Mouse (Mus musculus) embryonic fibroblast, embryonic 13.5 days (primary cell): ENCODE data around the gene Slc25a33. TPM values are rescaled to one million over a fixed set of nuclear protein-coding genes. Genes with fewer than 3 reads are reported as not detected.
"Not testable (repeated sequence)": the region's sequence is repeated elsewhere in the genome, so short reads cannot be mapped to it uniquely, and the experiment has no call there.

Experiments
- H3K27ac ChIP-seq: 2 replicates; pipeline ENCODE4 v1.5.1; 2012; ENCODE audit warnings: low read length, control low read depth, inconsistent platforms; ENCODE audit not compliant: insufficient read depth
- H3K4me1 ChIP-seq: 2 replicates; pipeline ENCODE4 v1.6.1; 2011; ENCODE audit warnings: low read length; ENCODE audit not compliant: control insufficient read depth, insufficient read depth
- H3K4me3 ChIP-seq: 2 replicates; pipeline ENCODE4 v1.5.1; 2011; ENCODE audit warnings: mild to moderate bottlenecking, control low read depth, low read length; ENCODE audit not compliant: insufficient read depth
- CTCF ChIP-seq: IDR thresholded peaks from 2 replicates; pipeline ENCODE4 v1.5.1; 2011; ENCODE audit warnings: mild to moderate bottlenecking, control low read depth, low read length, moderate library complexity, borderline replicate concordance; ENCODE audit not compliant: insufficient read depth
- POLR2A ChIP-seq: IDR thresholded peaks from 2 replicates; pipeline ENCODE4 v1.6.1; 2011; ENCODE audit warnings: low read depth, mild to moderate bottlenecking, control low read depth, low read length, moderate library complexity
- polyA plus RNA-seq: library from polyadenylated mRNA; stranded (reverse); fragments of >200 nt; gene quantifications from 2 replicates; pipeline ENCODE4 v1.2.4, GENCODE M21; 2011; ENCODE audit warnings: low read depth; ENCODE audit not compliant: missing spikeins, insufficient read length

The Slc25a33 gene
- 5.7 and 7.4 TPM in 2 replicates for polyA plus RNA-seq

DNA sequence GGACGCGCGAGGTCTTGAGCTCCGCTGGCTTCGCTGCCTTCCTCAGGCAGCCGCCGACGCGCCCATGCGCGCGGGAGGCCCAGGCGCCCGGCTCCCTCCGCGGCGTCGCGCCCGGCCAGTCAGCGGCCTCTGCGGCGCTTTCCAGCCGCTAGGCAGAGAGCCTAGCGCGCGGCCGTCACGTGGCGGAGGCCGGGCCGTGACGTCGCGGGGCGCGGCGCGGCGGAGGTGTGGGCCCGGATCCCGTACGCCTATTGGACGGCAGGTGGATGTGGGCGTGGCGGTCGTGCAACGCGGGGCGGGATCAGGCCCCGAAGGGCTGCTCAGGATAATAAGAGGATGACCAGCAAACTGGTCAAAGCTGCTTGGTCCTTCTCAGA is at the start of gene Slc25a33:
Slc25a33 (minus strand) TSS at position 184 of the 377 bp plus-strand sequence.
- H3K27ac ChIP-seq, result no peak within 1 kb of the TSS
- H3K4me1 ChIP-seq, result peaks cover 7% of the 10 kb centered on the region
- peak within 1 kb of the TSS; percentile 96 for H3K4me3 ChIP-seq
- TF ChIP-seq POLR2A, result peak; percentile 81
- no peak for TF ChIP-seq CTCF

DNA sequence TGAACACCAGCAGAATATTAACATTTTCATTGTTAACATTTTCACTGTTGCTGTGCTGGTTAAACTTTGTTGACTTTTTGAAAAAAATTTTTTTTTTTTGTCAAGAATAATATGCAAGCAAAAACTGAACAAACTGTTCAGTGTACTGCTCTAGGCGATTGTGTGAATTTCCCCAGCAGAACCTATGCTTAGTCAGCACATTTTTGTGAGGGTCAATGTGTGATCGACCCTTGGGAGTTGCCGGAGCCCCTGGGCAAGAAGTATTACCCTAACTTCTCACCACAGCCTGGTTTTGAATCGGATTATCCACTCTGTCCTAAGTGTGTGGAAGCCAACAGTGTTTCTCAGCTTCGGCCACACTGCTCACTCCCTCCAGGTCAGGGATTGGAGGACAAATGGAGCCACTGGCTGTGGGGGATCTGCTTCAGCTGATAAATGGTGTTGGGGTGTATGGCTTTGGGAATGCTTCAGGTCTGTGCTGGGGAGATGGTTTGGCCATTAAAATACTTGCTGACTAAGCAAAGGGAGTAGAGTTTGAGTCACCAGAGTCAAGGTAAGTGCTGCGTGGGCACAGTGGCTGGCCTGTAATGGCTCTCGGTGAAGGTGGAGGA is 48.6 kb upstream of the Slc25a33 start:
- H3K4me1 ChIP-seq, result peaks cover 15% of the 10 kb centered on the region
- H3K27ac ChIP-seq, result peak overlapping the region; percentile 65
- no peak overlapping the region for H3K4me3 ChIP-seq
- TF ChIP-seq CTCF (no peak), POLR2A (no peak)

DNA sequence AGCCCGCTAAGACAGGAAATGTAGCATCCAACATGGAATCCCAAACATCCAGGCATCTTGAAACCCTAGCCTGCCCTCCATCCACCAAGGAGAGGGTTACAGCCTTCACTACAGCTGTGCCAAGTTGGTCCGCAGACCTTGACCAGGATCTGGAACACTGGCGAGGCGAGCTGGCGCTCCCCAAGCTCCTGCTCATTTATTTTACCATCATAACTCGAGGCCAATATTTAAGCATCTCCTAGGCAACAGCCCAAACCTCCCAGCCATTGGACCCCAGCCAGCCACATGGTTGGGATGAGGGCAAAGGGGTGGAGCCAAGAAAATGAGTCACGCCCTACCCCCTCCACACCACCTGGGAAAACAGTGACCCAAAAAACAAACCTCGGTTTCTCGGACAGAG is 48.0 kb upstream of the Slc25a33 start:
- no peak for TF ChIP-seq CTCF
- TF ChIP-seq POLR2A, result peak; percentile 32; the same call in 1 of the 2 replicates
- peak overlapping the region; percentile 65 for H3K27ac ChIP-seq
- H3K4me1 ChIP-seq, result peaks cover 15% of the 10 kb centered on the region

GRCm38 (mm10) chr4:149820569-149820968 is 46.5 kb upstream of the Slc25a33 start:
- H3K4me1 ChIP-seq, result peaks cover 15% of the 10 kb centered on the region
- no peak for TF ChIP-seq CTCF
- TF ChIP-seq POLR2A, result peak; percentile 52
- no peak overlapping the region for H3K4me3 ChIP-seq
- peak overlapping the region; percentile 61 for H3K27ac ChIP-seq

More for the DNA sequence above, 48.0 kb upstream of the Slc25a33 start:
- H3K4me3 ChIP-seq, result no peak overlapping the region

DNA sequence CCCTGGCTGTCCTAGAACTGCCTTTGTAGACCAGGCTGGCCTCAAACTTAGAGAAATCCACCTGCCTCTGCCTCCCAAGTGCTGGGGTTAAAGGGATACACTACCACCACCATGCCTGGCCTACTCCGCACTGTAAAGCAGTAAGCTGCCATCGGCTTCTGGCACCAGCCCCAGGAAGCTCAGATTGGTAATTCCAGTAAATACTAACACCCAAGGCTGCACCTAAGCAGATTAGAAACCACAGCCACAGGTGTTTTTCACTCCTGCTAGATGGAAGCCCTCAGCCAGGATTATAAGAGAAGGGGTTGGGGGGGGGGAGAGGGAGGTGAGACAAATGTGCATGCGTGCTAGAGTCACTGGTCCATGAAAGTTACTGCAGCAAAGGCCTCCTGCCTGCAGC is 45.1 kb upstream of the Slc25a33 start:
- Histone ChIP-seq H3K4me1 (peaks cover 15% of the 10 kb centered on the region), H3K27ac (no peak overlapping the region), H3K4me3 (no peak overlapping the region)
- no peak for TF ChIP-seq POLR2A
- TF ChIP-seq CTCF, result no peak

DNA sequence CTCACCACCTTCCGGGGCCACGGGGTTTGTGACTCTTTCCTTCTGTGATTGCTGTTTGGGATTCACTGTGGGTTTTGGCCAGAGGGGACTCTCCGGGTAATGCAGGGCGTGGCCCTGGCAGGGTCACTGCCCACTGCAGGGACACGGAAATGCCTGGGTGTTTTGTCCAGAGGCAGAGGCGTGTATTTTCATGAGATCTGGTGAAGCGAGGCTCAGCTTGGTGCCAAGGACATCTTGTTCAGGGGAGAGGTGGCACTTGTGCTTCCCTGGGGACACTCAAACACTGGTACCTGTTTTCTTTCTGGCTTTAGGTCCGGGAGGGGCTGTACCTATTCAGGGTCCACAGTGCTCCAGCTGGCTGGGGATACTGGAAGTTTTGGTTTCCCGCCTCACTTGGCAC is 42.5 kb upstream of the Slc25a33 start:
- H3K4me1 ChIP-seq, result peaks cover 7% of the 10 kb centered on the region
- no peak overlapping the region for H3K4me3 ChIP-seq
- TF ChIP-seq CTCF, result no peak
- TF ChIP-seq POLR2A, result no peak
- H3K27ac ChIP-seq, result no peak overlapping the region

- Histone ChIP-seq H3K4me1 (peaks cover 3% of the 10 kb centered on the region; the same call in 1 of the 2 replicates), H3K27ac (no peak overlapping the region), H3K4me3 (no peak overlapping the region)
- TF ChIP-seq CTCF (no peak), POLR2A (no peak)
Observed at GRCm38 (mm10) chr4:149815586-149815985, 41.5 kb upstream of the Slc25a33 start.

GRCm38 (mm10) chr4:149813409-149814184 is 39.5 kb upstream of the Slc25a33 start:
- no peaks in the 10 kb centered on the region for H3K4me1 ChIP-seq
- no peak overlapping the region for H3K4me3 ChIP-seq
- no peak overlapping the region for H3K27ac ChIP-seq
- no peak for TF ChIP-seq POLR2A
- no peak for TF ChIP-seq CTCF

DNA sequence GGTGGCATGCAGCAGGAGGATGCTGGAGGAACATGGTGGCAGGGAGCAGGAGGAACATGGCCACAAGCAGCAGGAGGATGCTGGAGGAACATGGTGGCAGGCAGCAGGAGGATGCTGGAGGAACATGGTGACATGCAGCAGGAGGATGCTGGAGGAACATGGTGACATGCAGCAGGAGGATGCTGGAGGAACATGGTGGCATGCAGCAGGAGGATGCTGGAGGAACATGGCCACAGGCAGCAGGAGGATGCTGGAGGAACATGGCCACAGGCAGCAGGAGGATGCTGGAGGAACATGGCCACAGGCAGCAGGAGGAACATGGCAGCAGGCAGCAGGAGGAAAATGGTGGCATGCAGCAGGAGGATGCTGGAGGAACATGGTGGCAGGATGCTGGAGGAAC is 36.3 kb upstream of the Slc25a33 start:
- H3K4me1 ChIP-seq, H3K4me3 ChIP-seq, H3K27ac ChIP-seq: not testable (repeated sequence)

GRCm38 (mm10) chr4:149808584-149809227 is 34.6 kb upstream of the Slc25a33 start:
- no peak for TF ChIP-seq CTCF
- H3K4me3 ChIP-seq, result no peak overlapping the region
- no peak overlapping the region for H3K27ac ChIP-seq
- no peaks in the 10 kb centered on the region for H3K4me1 ChIP-seq
